Mouse (Mus musculus) stomach, postnatal 0 days (tissue): ENCODE results near the gene Ptcd3. TPM values are rescaled to one million over a fixed set of nuclear protein-coding genes. Genes with fewer than 3 reads are reported as not detected.

Experiments used
- ATAC-seq: fragments of 200-750 bp; cut with Nextera tagmentation; 2 replicates; pipeline ENCODE4 v1.8.0; 2017; ENCODE audit not compliant: low FRiP score, low TSS enrichment
- DNase-seq: peaks from one replicate; pipeline ENCODE4 v3.0.0-alpha.2; 2016; ENCODE audit warnings: low spot score
- H3K27ac ChIP-seq: fragments of 300-500 bp; sonication (generic); replicated peaks from 2 replicates; pipeline ENCODE4 v1.5.1; 2014; ENCODE audit warnings: mild to moderate bottlenecking, control low read depth
- H3K27me3 ChIP-seq: fragments of 300-500 bp; sonication (generic); 2 replicates; pipeline ENCODE4 v1.6.1; 2014; ENCODE audit warnings: low read length; ENCODE audit not compliant: control insufficient read depth, insufficient read depth
- H3K36me3 ChIP-seq: fragments of 300-500 bp; sonication (generic); 2 replicates; pipeline ENCODE4 v1.6.1; 2014; ENCODE audit warnings: low read length, mixed read lengths; ENCODE audit not compliant: control insufficient read depth, insufficient read depth
- H3K4me1 ChIP-seq: fragments of 300-500 bp; sonication (generic); replicated peaks from 2 replicates; pipeline ENCODE4 v1.6.1; 2014; ENCODE audit warnings: antibody characterized with exemption; ENCODE audit not compliant: control insufficient read depth, insufficient read depth
- H3K4me2 ChIP-seq: fragments of 300-500 bp; sonication (generic); replicated peaks from 2 replicates; pipeline ENCODE4 v1.6.1; 2014; ENCODE audit warnings: low read depth, mild to moderate bottlenecking, control low read depth, moderate library complexity
- H3K4me3 ChIP-seq: fragments of 300-500 bp; sonication (generic); 2 replicates; pipeline ENCODE4 v1.5.1; 2014; ENCODE audit warnings: low read depth, low read length, control low read depth
- H3K9ac ChIP-seq: fragments of 300-500 bp; sonication (generic); 2 replicates; pipeline ENCODE4 v1.6.1; 2014; ENCODE audit warnings: mild to moderate bottlenecking, low read length, control low read depth, mixed read lengths
- H3K9me3 ChIP-seq: fragments of 300-500 bp; sonication (generic); 2 replicates; pipeline ENCODE4 v1.6.1; 2016; ENCODE audit warnings: low read length; ENCODE audit not compliant: control insufficient read depth
- CTCF ChIP-seq: IDR thresholded peaks from 2 replicates; pipeline ENCODE4 v1.5.1; 2016; ENCODE audit warnings: antibody characterized with exemption, low read depth, mild to moderate bottlenecking, moderate library complexity
- EP300 ChIP-seq: optimal IDR thresholded peaks from 2 replicates; pipeline ENCODE3; 2016; ENCODE audit warnings: antibody characterized with exemption
- WGBS: fragments of 180-500 bp; shearing (Covaris S2); extraction: QIAGEN DNeasy Blood & Tissue Kit; methylation state at CpG from one replicate; pipeline ENCODE4 v1.1.7; 2014; 5-methylcytosine and 5-hydroxymethylcytosine counted together
- polyA plus RNA-seq: library from polyadenylated mRNA; unstranded; fragments of >200 nt; fragmentation: Nextera tagmentation; extraction: Ambion mirVana; gene quantifications from 2 replicates; pipeline ENCODE4 v1.2.1, GENCODE M21; 2015

The Ptcd3 gene
- polyA plus RNA-seq, 1 experiment from 2014 or later, result 31.1 TPM

- ATAC-seq (no peak), DNase-seq (no peak)
- Histone ChIP-seq H3K27me3 (no peaks in the 10 kb centered on the region), H3K9me3 (no peaks in the 10 kb centered on the region), H3K4me2 (no peak overlapping the region), H3K9ac (no peak overlapping the region), H3K36me3 (peaks cover 14% of the 10 kb centered on the region), H3K27ac (no peak overlapping the region), H3K4me1 (no peaks in the 10 kb centered on the region), H3K4me3 (no peak overlapping the region)
- 62% methylated on average over 6 of the region's 6 CpGs for WGBS
- no peak for TF ChIP-seq EP300
- TF ChIP-seq CTCF, result no peak
Measured at GRCm38 (mm10) chr6:71940912-71941311, 32.4 kb upstream of the Ptcd3 start.

GRCm38 (mm10) chr6:71935737-71936136, 27.2 kb upstream of the Ptcd3 start:
- DNase-seq, result no peak
- peaks cover 26% of the 10 kb centered on the region for H3K36me3 ChIP-seq
- WGBS, result 53% methylated on average over 2 of the region's 2 CpGs
- no peaks in the 10 kb centered on the region for H3K27me3 ChIP-seq
- peak overlapping the region; percentile 45 for H3K27ac ChIP-seq
- H3K9ac ChIP-seq, result no peak overlapping the region
- no peak overlapping the region for H3K4me3 ChIP-seq
- no peak overlapping the region for H3K4me2 ChIP-seq
- ATAC-seq, result no peak
- no peaks in the 10 kb centered on the region for H3K9me3 ChIP-seq
- TF ChIP-seq EP300 (no peak), CTCF (no peak)
- no peaks in the 10 kb centered on the region; the same call in 1 of the 2 replicates for H3K4me1 ChIP-seq

- peak; percentile 28 for DNase-seq
- no peaks in the 10 kb centered on the region for H3K9me3 ChIP-seq
- H3K27ac ChIP-seq, result peak overlapping the region; percentile 36; the same call in 1 of the 2 replicates
- H3K9ac ChIP-seq, result no peak overlapping the region
- H3K4me3 ChIP-seq, result no peak overlapping the region
- ATAC-seq, result peak; percentile 74; the same call in 1 of the 2 replicates
- H3K27me3 ChIP-seq, result no peaks in the 10 kb centered on the region
- no peak for TF ChIP-seq EP300
- TF ChIP-seq CTCF, result no peak
- 29% methylated on average over 2 of the region's 2 CpGs for WGBS
- no peak overlapping the region for H3K4me2 ChIP-seq
- H3K4me1 ChIP-seq, result no peaks in the 10 kb centered on the region; the same call in 1 of the 2 replicates
- peaks cover 31% of the 10 kb centered on the region for H3K36me3 ChIP-seq
Measured at GRCm38 (mm10) chr6:71934081-71934556, 25.6 kb upstream of the Ptcd3 start.

GRCm38 (mm10) chr6:71932347-71932746, 23.8 kb upstream of the Ptcd3 start:
- no peak for ATAC-seq
- no peak overlapping the region for H3K9ac ChIP-seq
- WGBS, result 70% methylated on average over 5 of the region's 5 CpGs
- no peak overlapping the region for H3K4me2 ChIP-seq
- H3K4me3 ChIP-seq, result no peak overlapping the region
- no peaks in the 10 kb centered on the region for H3K27me3 ChIP-seq
- H3K27ac ChIP-seq, result no peak overlapping the region
- TF ChIP-seq CTCF, result no peak
- no peak for TF ChIP-seq EP300
- no peaks in the 10 kb centered on the region for H3K9me3 ChIP-seq
- H3K4me1 ChIP-seq, result no peaks in the 10 kb centered on the region; the same call in 1 of the 2 replicates
- peaks cover 22% of the 10 kb centered on the region for H3K36me3 ChIP-seq
- DNase-seq, result no peak

- H3K27me3 ChIP-seq, result no peaks in the 10 kb centered on the region
- no peak for TF ChIP-seq CTCF
- no peak for TF ChIP-seq EP300
- ATAC-seq, result no peak
- H3K4me2 ChIP-seq, result no peak overlapping the region
- no peak for DNase-seq
- no peaks in the 10 kb centered on the region; the same call in 1 of the 2 replicates for H3K4me1 ChIP-seq
- H3K36me3 ChIP-seq, result peaks cover 26% of the 10 kb centered on the region
- H3K9me3 ChIP-seq, result no peaks in the 10 kb centered on the region
- no peak overlapping the region for H3K4me3 ChIP-seq
- no peak overlapping the region for H3K9ac ChIP-seq
- no peak overlapping the region for H3K27ac ChIP-seq
- 75% methylated on average over 12 of the region's 12 CpGs for whole genome bisulfite sequencing
Measured at GRCm38 (mm10) chr6:71930830-71931437, 22.4 kb upstream of the Ptcd3 start.

- no peaks in the 10 kb centered on the region for H3K27me3 ChIP-seq
- no peak overlapping the region for H3K4me3 ChIP-seq
- no peaks in the 10 kb centered on the region; the same call in 1 of the 2 replicates for H3K4me1 ChIP-seq
- ATAC-seq, result no peak
- no peak overlapping the region for H3K27ac ChIP-seq
- WGBS, result 84% methylated on average over 10 of the region's 10 CpGs
- no peak overlapping the region for H3K9ac ChIP-seq
- no peaks in the 10 kb centered on the region for H3K9me3 ChIP-seq
- DNase-seq, result no peak
- peaks cover 26% of the 10 kb centered on the region for H3K36me3 ChIP-seq
- H3K4me2 ChIP-seq, result no peak overlapping the region
- TF ChIP-seq CTCF (no peak), EP300 (no peak)
Measured at GRCm38 (mm10) chr6:71930053-71930452, 21.5 kb upstream of the Ptcd3 start.
